Mouse (Mus musculus): ENCODE results near the gene Eid3. TPM values are rescaled to one million over a fixed set of nuclear protein-coding genes. Genes with fewer than 3 reads are reported as not detected.

Gene Eid3
- polyA plus RNA-seq, 1 experiment from 2014 or later: 0.20 TPM

DNA sequence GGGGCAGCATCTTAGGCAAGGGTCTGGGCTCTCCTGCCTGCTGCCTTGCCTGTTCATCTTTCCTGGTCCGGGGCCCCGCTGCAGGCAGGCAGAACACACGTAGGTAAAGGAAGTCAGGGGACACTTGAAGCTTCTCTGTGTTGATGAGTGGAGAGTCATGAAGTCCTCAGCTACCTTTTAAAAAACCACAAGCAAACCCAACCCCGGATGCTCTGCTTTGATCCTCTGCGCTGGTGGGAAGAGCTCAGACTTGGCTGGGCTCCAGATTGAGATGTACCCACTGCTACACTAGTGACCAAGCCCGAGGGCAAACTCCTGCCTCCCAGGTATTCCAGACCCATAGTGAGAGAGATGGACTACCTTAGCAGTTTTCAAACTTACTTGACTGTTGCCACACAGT, 20.9 kb downstream of the Eid3 start:
- no peak for ATAC-seq
- Histone ChIP-seq H3K9me3 (ENCODE audit: control insufficient read depth, low read length) (no peaks in the 10 kb centered on the region), H3K4me3 (ENCODE audit: low read length) (no peak overlapping the region), H3K4me2 (ENCODE audit: low read depth, low read length) (no peak overlapping the region), H3K36me3 (ENCODE audit: control insufficient read depth, insufficient read depth, low read length) (peaks cover 23% of the 10 kb centered on the region), H3K4me1 (ENCODE audit: control insufficient read depth, insufficient read depth, low read length) (peaks cover 4% of the 10 kb centered on the region), H3K9ac (ENCODE audit: low read depth, low read length) (no peak overlapping the region), H3K27me3 (replicated peaks; ENCODE audit: control insufficient read depth, insufficient read depth, low read length) (no peaks in the 10 kb centered on the region), H3K27ac (ENCODE audit: low read length) (no peak overlapping the region)
- WGBS: 90% methylated on average over 6 of the region's 6 CpGs

DNA sequence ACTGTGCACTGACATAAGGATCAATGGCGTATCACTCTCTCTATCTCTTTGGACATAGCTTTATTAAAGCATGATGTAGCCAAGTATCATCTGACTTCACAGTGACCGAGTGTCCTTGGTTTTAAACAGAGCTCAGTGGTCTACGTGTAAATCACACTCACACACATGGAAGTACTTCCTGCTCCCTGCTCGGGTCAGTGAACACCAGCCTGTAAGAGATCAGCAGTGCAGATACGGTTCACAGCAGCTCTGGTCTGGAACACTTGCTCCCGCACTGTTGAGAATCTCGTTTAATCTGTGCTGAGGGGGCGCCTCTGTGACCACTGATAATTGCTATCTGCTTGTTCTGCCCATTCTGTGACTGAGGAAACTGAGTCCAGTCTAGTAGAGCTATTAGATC, 22.1 kb downstream of the Eid3 start:
- H3K9me3 ChIP-seq (ENCODE audit: control insufficient read depth, low read length): no peaks in the 10 kb centered on the region
- H3K27ac ChIP-seq (ENCODE audit: low read length): no peak overlapping the region
- H3K4me1 ChIP-seq (ENCODE audit: control insufficient read depth, insufficient read depth, low read length): peaks cover 4% of the 10 kb centered on the region
- no peak for ATAC-seq
- H3K4me2 ChIP-seq (ENCODE audit: low read depth, low read length): no peak overlapping the region
- peaks cover 27% of the 10 kb centered on the region for H3K36me3 ChIP-seq (ENCODE audit: control insufficient read depth, insufficient read depth, low read length)
- 88% methylated on average over 8 of the region's 8 CpGs for WGBS
- H3K27me3 ChIP-seq (replicated peaks; ENCODE audit: control insufficient read depth, insufficient read depth, low read length): no peaks in the 10 kb centered on the region
- H3K9ac ChIP-seq (ENCODE audit: low read depth, low read length): no peak overlapping the region
- no peak overlapping the region for H3K4me3 ChIP-seq (ENCODE audit: low read length)

DNA sequence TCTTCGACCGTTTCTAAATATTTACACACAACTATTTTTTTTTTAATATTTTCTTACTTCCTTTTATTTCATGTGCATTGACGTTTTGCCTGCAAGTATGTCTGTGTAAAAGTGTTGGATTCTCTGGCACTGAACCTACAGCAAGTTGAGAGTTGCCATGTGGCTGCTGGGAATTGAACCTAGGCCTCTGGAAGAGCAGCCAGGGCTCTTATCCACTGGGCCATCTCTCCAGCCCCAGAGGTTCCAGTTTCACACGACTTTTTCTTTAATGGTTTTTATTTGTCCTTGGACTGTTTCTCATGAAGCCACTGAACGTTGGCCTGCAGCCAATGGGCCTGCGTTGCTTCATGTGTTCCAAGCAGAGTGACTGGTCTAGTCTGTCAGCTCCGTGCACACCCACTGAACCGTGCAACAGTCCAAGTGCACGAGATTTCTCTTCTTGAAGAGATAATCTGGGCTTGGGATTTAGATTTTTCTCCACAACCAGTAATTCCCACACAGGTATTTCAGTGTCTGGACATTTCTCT, 23.1 kb downstream of the Eid3 start:
- H3K4me1 ChIP-seq (ENCODE audit: control insufficient read depth, insufficient read depth, low read length): peaks cover 4% of the 10 kb centered on the region
- ATAC-seq: peak; percentile 81
- H3K36me3 ChIP-seq (ENCODE audit: control insufficient read depth, insufficient read depth, low read length): peaks cover 19% of the 10 kb centered on the region
- no peak overlapping the region for H3K9ac ChIP-seq (ENCODE audit: low read depth, low read length)
- no peaks in the 10 kb centered on the region for H3K27me3 ChIP-seq (replicated peaks; ENCODE audit: control insufficient read depth, insufficient read depth, low read length)
- no peak overlapping the region for H3K4me3 ChIP-seq (ENCODE audit: low read length)
- no peak overlapping the region for H3K4me2 ChIP-seq (ENCODE audit: low read depth, low read length)
- H3K27ac ChIP-seq (ENCODE audit: low read length): peak overlapping the region; percentile 59
- no peaks in the 10 kb centered on the region for H3K9me3 ChIP-seq (ENCODE audit: control insufficient read depth, low read length)
- 41% methylated on average over 9 of the region's 9 CpGs for WGBS

DNA sequence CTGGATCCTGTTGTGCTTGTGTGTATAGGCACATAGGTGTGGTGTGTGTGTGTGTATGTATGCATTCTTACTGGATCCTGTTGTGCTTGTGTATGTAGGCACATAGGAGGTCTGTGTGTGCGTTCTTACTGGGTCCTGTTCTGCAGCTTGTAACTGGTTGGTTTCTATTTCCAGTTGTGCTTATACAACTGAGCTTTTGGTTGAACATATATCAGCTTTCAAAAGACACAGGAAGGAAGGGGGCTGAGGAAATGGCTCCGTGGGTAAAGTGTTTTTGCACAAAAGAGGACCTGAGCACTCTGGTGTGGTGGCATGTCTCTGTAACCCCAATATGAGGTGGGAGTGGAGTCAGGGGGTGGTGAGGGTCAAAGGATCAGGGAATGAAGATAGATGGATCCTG, 24.5 kb downstream of the Eid3 start:
- Histone ChIP-seq H3K4me2 (ENCODE audit: low read depth, low read length) (no peak overlapping the region), H3K4me3 (ENCODE audit: low read length) (no peak overlapping the region), H3K9me3 (ENCODE audit: control insufficient read depth, low read length) (no peaks in the 10 kb centered on the region), H3K27ac (ENCODE audit: low read length) (no peak overlapping the region), H3K36me3 (ENCODE audit: control insufficient read depth, insufficient read depth, low read length) (peaks cover 13% of the 10 kb centered on the region), H3K27me3 (replicated peaks; ENCODE audit: control insufficient read depth, insufficient read depth, low read length) (no peaks in the 10 kb centered on the region), H3K4me1 (ENCODE audit: control insufficient read depth, insufficient read depth, low read length) (peaks cover 4% of the 10 kb centered on the region), H3K9ac (ENCODE audit: low read depth, low read length) (no peak overlapping the region)
- ATAC-seq: no peak
- 62% methylated on average over 2 of the region's 2 CpGs for WGBS

DNA sequence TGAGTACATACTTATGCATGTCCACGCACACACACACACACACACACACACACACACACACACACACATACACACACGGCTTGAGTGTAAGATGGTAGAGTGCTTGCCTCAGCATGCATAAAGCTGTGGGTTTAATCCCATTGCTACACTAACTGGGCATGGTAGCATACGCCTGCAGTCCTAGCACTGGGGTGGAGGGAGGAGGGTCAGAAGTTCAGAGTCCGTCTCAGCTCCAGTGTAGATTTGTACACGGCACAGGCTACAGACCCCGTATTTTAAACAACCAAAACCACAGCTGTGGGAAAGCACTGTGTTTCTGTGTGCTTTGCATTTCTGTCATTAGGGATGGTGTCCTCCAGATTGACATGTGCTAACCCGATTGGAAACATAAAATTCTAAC, 25.0 kb downstream of the Eid3 start:
- no peak overlapping the region for H3K27ac ChIP-seq (ENCODE audit: low read length)
- H3K36me3 ChIP-seq (ENCODE audit: control insufficient read depth, insufficient read depth, low read length): peaks cover 18% of the 10 kb centered on the region
- no peak overlapping the region for H3K4me3 ChIP-seq (ENCODE audit: low read length)
- no peaks in the 10 kb centered on the region for H3K9me3 ChIP-seq (ENCODE audit: control insufficient read depth, low read length)
- WGBS: 66% methylated on average over 7 of the region's 7 CpGs
- H3K4me2 ChIP-seq (ENCODE audit: low read depth, low read length): no peak overlapping the region
- peaks cover 4% of the 10 kb centered on the region for H3K4me1 ChIP-seq (ENCODE audit: control insufficient read depth, insufficient read depth, low read length)
- peak; percentile 34; the same call in 1 of the 2 replicates for ATAC-seq
- H3K9ac ChIP-seq (ENCODE audit: low read depth, low read length): no peak overlapping the region
- H3K27me3 ChIP-seq (replicated peaks; ENCODE audit: control insufficient read depth, insufficient read depth, low read length): no peaks in the 10 kb centered on the region

DNA sequence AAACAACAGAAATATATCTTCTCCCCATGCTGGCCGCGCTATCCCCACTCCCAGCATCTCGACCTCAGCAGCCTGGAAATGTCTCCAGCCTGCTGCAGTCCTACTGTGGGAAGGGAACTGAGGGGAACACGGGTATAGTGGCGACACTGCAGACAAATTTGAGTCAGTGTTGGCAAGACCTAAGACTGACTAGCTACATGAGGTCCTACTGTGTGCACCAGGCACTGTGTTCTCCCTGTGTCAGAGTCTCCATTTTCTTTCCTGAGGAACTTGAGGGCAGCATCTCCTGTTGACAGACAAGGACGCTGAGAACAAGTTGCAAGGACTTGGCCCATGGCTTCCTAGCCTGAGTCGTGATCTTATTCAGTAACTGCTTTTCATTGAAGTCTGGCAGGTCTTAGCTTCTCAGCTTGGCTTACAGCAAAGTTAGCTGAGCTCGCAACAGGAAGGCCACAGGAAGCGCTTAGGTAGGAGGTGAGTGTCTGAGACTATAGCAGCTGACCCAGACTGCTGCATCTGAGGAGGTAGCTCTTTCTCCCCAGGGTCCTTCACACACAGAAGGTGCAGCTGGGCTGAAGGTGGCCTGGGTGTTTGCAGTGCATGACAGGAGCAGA, 26.1 kb downstream of the Eid3 start:
- Histone ChIP-seq H3K9ac (ENCODE audit: low read depth, low read length) (no peak overlapping the region), H3K4me1 (ENCODE audit: control insufficient read depth, insufficient read depth, low read length) (peaks cover 4% of the 10 kb centered on the region), H3K27ac (ENCODE audit: low read length) (no peak overlapping the region), H3K9me3 (ENCODE audit: control insufficient read depth, low read length) (no peaks in the 10 kb centered on the region), H3K27me3 (replicated peaks; ENCODE audit: control insufficient read depth, insufficient read depth, low read length) (no peaks in the 10 kb centered on the region), H3K4me3 (ENCODE audit: low read length) (no peak overlapping the region), H3K4me2 (ENCODE audit: low read depth, low read length) (no peak overlapping the region), H3K36me3 (ENCODE audit: control insufficient read depth, insufficient read depth, low read length) (peaks cover 17% of the 10 kb centered on the region)
- 87% methylated on average over 9 of the region's 9 CpGs for WGBS
- ATAC-seq: no peak

DNA sequence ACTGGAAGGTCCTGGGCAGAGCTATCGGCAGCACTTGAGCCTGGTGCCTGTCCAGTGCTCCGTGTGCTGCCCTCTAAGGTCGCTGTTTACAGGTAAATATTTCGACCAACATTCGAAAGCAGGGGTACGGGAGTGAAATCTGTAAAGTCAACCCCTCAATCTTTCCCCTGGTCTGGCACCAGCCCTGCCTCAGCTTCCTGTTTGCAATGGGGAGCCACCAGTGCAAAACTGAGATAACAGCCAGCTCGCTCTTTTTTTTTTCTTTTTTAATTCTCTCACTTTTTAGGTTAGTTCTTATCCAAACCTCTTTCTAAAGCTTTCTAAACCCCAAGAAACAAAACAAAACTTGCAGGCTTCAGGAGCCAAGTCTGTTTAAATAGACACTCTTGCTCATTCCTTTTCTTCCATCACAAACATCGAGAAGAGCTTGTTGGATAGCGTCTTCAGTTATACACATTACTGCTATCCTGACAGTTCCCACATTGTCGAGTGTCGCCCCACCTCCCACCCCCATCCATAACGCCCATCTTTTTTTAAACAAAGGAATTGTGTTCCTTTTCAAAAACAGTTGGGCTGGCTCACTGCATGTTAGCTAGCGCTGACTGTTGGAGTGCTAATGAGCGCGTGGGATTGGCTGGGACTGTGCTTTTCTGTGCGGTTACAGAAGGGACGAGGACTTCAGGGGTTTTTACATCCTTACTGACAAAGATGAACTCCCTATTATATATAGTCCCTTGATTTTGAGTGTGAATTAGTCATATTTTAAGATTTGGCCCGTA, 27.6 kb downstream of the Eid3 start:
- 68% methylated on average over 18 of the region's 18 CpGs for WGBS
- Histone ChIP-seq H3K27ac (ENCODE audit: low read length) (0 out of 2 replicates have a peak overlapping the region, but pooled peaks have one; percentile 4), H3K4me1 (ENCODE audit: control insufficient read depth, insufficient read depth, low read length) (peaks cover 4% of the 10 kb centered on the region), H3K4me2 (ENCODE audit: low read depth, low read length) (no peak overlapping the region), H3K36me3 (ENCODE audit: control insufficient read depth, insufficient read depth, low read length) (peaks cover 23% of the 10 kb centered on the region), H3K9ac (ENCODE audit: low read depth, low read length) (no peak overlapping the region), H3K27me3 (replicated peaks; ENCODE audit: control insufficient read depth, insufficient read depth, low read length) (no peaks in the 10 kb centered on the region), H3K9me3 (ENCODE audit: control insufficient read depth, low read length) (no peaks in the 10 kb centered on the region), H3K4me3 (ENCODE audit: low read length) (no peak overlapping the region)
- no peak for ATAC-seq

DNA sequence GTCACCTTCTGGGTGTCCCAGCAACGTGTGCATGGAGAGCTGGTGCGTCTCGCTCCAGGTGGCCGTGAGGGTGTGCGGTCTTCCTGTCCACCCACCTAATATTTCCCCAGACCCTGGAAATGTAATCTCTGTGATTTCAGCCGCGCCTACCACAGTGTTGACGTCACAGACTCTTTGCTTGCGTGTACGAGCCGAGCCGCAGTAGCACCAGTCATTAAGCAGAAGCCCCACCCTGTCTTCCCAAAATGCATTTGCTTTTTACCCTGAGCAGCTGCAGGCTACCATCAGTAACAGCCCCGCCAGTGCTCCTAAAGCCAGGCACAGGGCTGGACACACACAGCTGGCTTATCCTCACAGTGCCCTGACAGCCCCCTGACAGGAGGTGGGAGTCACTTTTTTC, 31.5 kb downstream of the Eid3 start:
- no peaks in the 10 kb centered on the region for H3K9me3 ChIP-seq (ENCODE audit: control insufficient read depth, low read length)
- no peaks in the 10 kb centered on the region for H3K27me3 ChIP-seq (replicated peaks; ENCODE audit: control insufficient read depth, insufficient read depth, low read length)
- no peak overlapping the region for H3K4me2 ChIP-seq (ENCODE audit: low read depth, low read length)
- WGBS: 86% methylated on average over 13 of the region's 13 CpGs
- peaks cover 16% of the 10 kb centered on the region for H3K36me3 ChIP-seq (ENCODE audit: control insufficient read depth, insufficient read depth, low read length)
- no peak overlapping the region for H3K4me3 ChIP-seq (ENCODE audit: low read length)
- no peak overlapping the region for H3K9ac ChIP-seq (ENCODE audit: low read depth, low read length)
- no peaks in the 10 kb centered on the region for H3K4me1 ChIP-seq (ENCODE audit: control insufficient read depth, insufficient read depth, low read length)
- H3K27ac ChIP-seq (ENCODE audit: low read length): no peak overlapping the region
- ATAC-seq: no peak

DNA sequence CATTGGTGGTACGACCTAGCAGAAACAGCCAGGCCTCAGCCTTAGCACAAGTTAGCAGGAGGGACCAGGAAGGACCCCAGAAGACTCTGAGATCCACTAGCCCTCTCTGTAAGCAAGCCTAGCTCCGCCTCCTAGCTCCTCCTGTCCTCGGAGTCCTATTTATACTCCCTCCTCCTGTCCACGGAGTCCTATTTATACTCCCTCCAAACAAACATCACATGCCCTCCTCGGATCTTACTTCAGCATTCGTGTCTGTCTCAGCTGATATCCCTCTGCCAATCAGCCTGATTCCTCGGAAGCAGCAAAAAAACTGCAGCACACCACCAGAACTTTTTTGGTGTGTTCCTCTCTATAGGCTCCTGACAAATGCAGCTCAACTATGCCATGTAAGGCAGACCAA, 32.5 kb downstream of the Eid3 start:
- Histone ChIP-seq H3K27ac (ENCODE audit: low read length) (no peak overlapping the region), H3K4me1 (ENCODE audit: control insufficient read depth, insufficient read depth, low read length) (no peaks in the 10 kb centered on the region), H3K9me3 (ENCODE audit: control insufficient read depth, low read length) (no peaks in the 10 kb centered on the region), H3K9ac (ENCODE audit: low read depth, low read length) (no peak overlapping the region), H3K36me3 (ENCODE audit: control insufficient read depth, insufficient read depth, low read length) (peaks cover 16% of the 10 kb centered on the region), H3K4me3 (ENCODE audit: low read length) (no peak overlapping the region), H3K4me2 (ENCODE audit: low read depth, low read length) (no peak overlapping the region), H3K27me3 (replicated peaks; ENCODE audit: control insufficient read depth, insufficient read depth, low read length) (no peaks in the 10 kb centered on the region)
- WGBS: 39% methylated on average over 7 of the region's 7 CpGs
- ATAC-seq: no peak
